Mouse (Mus musculus): ENCODE data around the gene Arsg.

GRCm38 (mm10) chr11:109456261-109456660, 16.9 kb upstream of the Arsg start:
- TF ChIP-seq CTCF (IDR thresholded peaks at IDR 0.05; ENCODE audit: low read depth) = no peak
- no peak for TF ChIP-seq EP300 (optimal IDR thresholded peaks at IDR 0.05)
